Mouse (Mus musculus) liver, embryonic 15.5 days (tissue): ENCODE measurements at regions not wholly inside any gene's neighbourhood (a gene's known extent, or its start where the extent isn't known, plus 50 kb on each side); places are given as distances from the start of the nearest gene placed in this dataset.

ENCODE experiments used
- ATAC-seq: fragments of 200-750 bp; cut with Nextera tagmentation; 2 replicates; pipeline ENCODE4 v1.8.0; 2017; ENCODE audit warnings: moderate number of reproducible peaks, mild to moderate bottlenecking, moderate library complexity; ENCODE audit not compliant: insufficient read depth
- H3K27ac ChIP-seq: fragments of 300-500 bp; sonication (generic); replicated peaks from 2 replicates; pipeline ENCODE4 v1.5.1; 2015; ENCODE audit warnings: mild to moderate bottlenecking, inconsistent platforms
- H3K27me3 ChIP-seq: fragments of 300-500 bp; sonication (generic); 2 replicates; pipeline ENCODE4 v1.6.1; 2015; ENCODE audit warnings: mild to moderate bottlenecking, inconsistent platforms
- H3K36me3 ChIP-seq: fragments of 300-500 bp; sonication (generic); replicated peaks from 2 replicates; pipeline ENCODE4 v1.6.1; 2015; ENCODE audit warnings: moderate library complexity, mild to moderate bottlenecking, inconsistent platforms
- H3K4me1 ChIP-seq: fragments of 300-500 bp; sonication (generic); replicated peaks from 2 replicates; pipeline ENCODE4 v1.6.1; 2015; ENCODE audit warnings: inconsistent platforms
- H3K4me2 ChIP-seq: fragments of 300-500 bp; sonication (generic); 2 replicates; pipeline ENCODE4 v1.6.1; 2015; ENCODE audit warnings: moderate library complexity, mild to moderate bottlenecking, inconsistent platforms
- H3K4me3 ChIP-seq: fragments of 300-500 bp; sonication (generic); replicated peaks from 2 replicates; pipeline ENCODE4 v1.5.1; 2015; ENCODE audit warnings: mild to moderate bottlenecking, inconsistent platforms
- H3K9ac ChIP-seq: fragments of 300-500 bp; sonication (generic); 2 replicates; pipeline ENCODE4 v1.6.1; 2015; ENCODE audit warnings: moderate library complexity, mild to moderate bottlenecking, inconsistent platforms
- H3K9me3 ChIP-seq: fragments of 300-500 bp; sonication (generic); replicated peaks from 2 replicates; pipeline ENCODE4 v1.6.1; 2016; ENCODE audit warnings: inconsistent platforms
- WGBS: fragments of 180-500 bp; shearing (Covaris S2); methylation state at CpG from one replicate; pipeline ENCODE4 v1.1.7; 2015; ENCODE audit warnings: mixed read lengths; ENCODE audit not compliant: insufficient replicate concordance; 5-methylcytosine and 5-hydroxymethylcytosine counted together

DNA sequence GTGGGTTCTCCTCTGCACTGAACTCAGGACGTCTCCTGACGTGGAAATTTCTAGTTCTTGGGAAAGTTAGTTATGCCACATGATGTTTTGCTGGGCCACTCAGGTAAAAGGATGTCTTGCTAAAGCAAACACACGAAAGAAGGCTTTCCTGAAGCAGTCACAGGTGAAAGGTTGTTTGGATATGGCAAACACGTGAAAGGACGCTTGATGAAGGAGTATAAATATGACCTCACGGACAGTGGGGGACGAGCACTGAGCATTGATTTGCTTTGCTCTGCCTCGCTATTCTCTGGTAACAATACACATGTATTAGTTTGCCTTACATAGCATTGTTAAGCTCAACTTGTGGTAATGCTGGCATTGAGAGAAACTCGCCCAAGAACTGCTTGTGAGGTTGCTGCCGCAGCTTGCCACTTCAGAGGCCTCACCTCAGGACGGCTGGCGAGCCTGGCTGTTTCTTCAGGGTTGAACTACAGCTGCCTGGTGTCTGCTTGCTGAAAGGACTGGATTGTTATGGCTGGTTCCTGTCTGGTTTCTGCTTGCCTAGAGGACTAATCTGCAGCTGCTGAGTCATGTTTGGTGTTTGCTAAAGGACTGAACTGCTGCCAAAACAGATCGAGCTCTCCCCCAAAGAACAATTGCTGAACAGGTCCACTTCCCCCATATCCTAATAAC lies 261.0 kb downstream of the Cdh26 start:
- no peak; the same call in 1 of the 2 replicates for ATAC-seq
- Histone ChIP-seq H3K4me2 (no peak overlapping the region), H3K27me3 (no peaks in the 10 kb centered on the region), H3K27ac (peak overlapping the region; percentile 51), H3K36me3 (no peaks in the 10 kb centered on the region), H3K4me3 (no peak overlapping the region), H3K9ac (no peak overlapping the region), H3K9me3 (no peaks in the 10 kb centered on the region), H3K4me1 (peaks cover 11% of the 10 kb centered on the region; the same call in 1 of the 2 replicates)
- 40% methylated on average over 13 of the region's 13 CpGs for WGBS

DNA sequence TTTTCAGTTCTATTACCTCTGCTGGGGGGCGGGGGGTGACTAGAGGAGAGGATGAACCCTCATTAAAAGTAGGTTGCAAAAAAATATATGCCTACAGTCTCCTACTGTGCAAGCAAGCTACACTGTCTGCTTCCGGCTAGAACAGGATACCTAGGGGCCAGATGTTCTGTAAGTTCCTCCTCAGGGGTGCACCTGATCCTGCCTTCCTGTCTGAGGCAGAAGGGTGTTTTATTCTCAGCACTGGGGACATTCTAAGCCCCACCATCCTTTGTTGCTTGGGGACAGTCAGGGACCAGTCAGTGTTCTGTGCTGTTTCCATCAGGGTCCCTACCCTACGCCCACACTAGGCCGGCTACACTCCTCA lies 261.5 kb downstream of the Cdh26 start:
- H3K27ac ChIP-seq = 0 out of 2 replicates have a peak overlapping the region, but pooled peaks have one; percentile 51
- 51% methylated on average over 4 of the region's 4 CpGs for WGBS

DNA sequence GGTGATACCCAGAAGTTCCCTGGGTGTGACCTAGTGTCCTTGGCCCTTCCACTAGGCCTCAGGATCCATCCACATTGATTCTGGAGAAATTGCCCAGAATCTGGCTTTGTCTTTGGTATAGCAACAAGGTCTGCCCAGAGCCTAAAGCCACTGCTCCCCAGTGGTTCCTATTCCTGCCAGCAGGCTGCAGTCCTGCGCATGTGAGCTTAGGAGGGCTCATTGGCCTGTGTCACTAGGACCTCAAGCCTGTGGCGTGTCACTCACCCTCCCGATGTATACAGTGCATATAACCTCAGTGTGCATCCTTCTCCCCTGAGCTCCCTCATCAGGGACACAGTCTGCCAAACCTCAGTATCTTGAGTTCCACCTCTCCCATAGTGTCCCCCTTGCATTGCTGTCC lies 261.9 kb downstream of the Cdh26 start:
- 62% methylated on average over 3 of the region's 3 CpGs for WGBS
- Histone ChIP-seq H3K9ac (no peak overlapping the region), H3K27me3 (no peaks in the 10 kb centered on the region), H3K36me3 (no peaks in the 10 kb centered on the region), H3K4me1 (peaks cover 8% of the 10 kb centered on the region; the same call in 1 of the 2 replicates), H3K4me3 (no peak overlapping the region), H3K9me3 (no peaks in the 10 kb centered on the region), H3K27ac (no peak overlapping the region), H3K4me2 (no peak overlapping the region)
- ATAC-seq = no peak

More for the DNA sequence above, 261.5 kb downstream of the Cdh26 start:
- Histone ChIP-seq H3K27me3 (no peaks in the 10 kb centered on the region), H3K9me3 (no peaks in the 10 kb centered on the region), H3K4me3 (no peak overlapping the region), H3K9ac (no peak overlapping the region), H3K36me3 (no peaks in the 10 kb centered on the region), H3K4me2 (no peak overlapping the region), H3K4me1 (peaks cover 9% of the 10 kb centered on the region; the same call in 1 of the 2 replicates)
- ATAC-seq = no peak; the same call in 1 of the 2 replicates

DNA sequence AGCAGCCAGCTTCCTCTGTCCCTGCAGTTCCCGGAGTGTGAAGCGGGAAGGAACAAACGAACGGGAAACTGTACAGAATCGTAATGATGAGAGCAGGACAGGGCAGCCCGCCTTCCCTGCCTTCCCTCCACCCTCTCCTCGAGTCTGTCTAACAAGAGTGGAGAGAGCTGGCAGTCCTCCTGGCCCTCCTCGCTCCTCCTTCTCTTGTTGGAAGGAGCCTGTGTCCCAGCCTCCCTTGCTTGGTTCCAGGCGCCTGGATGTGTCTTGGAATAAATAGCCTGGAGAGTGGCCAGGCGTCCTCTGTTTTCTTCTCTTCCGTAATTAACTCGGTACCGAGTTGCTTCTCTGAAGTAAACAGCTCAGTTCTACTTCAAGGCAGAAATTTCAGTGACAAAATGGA lies 268.3 kb downstream of the Cdh26 start:
- H3K4me2 ChIP-seq = no peak overlapping the region
- H3K9me3 ChIP-seq = no peaks in the 10 kb centered on the region
- 58% methylated on average over 13 of the region's 13 CpGs for WGBS
- H3K4me3 ChIP-seq = no peak overlapping the region
- H3K36me3 ChIP-seq = no peaks in the 10 kb centered on the region
- no peaks in the 10 kb centered on the region for H3K4me1 ChIP-seq
- H3K9ac ChIP-seq = no peak overlapping the region
- no peak for ATAC-seq
- no peak overlapping the region for H3K27ac ChIP-seq
- H3K27me3 ChIP-seq = no peaks in the 10 kb centered on the region

DNA sequence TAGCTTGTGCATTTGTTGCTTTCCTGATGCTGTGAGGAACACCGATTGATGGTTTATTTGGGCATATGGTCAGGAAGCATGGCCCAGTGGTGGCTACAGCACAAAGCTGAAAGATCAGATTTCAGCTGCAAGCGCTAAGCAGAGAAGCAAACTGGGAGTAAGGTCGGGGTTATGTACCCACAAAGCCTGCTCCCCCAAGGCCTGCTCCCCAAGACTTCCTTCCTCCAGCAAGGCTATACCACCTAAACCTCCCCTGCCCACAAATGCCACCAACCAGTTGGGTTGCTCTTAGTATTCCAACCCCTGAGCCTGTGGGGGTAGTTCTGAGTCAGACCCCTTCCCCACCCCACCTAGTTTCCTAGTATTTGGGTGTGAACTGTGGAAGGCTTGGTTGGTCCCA lies 270.5 kb downstream of the Cdh26 start:
- Histone ChIP-seq H3K27ac (no peak overlapping the region), H3K4me3 (no peak overlapping the region), H3K9me3 (no peaks in the 10 kb centered on the region), H3K9ac (no peak overlapping the region), H3K36me3 (no peaks in the 10 kb centered on the region), H3K4me1 (no peaks in the 10 kb centered on the region), H3K4me2 (no peak overlapping the region), H3K27me3 (no peaks in the 10 kb centered on the region)
- no peak for ATAC-seq
- WGBS = 43% methylated on average over 3 of the region's 3 CpGs

DNA sequence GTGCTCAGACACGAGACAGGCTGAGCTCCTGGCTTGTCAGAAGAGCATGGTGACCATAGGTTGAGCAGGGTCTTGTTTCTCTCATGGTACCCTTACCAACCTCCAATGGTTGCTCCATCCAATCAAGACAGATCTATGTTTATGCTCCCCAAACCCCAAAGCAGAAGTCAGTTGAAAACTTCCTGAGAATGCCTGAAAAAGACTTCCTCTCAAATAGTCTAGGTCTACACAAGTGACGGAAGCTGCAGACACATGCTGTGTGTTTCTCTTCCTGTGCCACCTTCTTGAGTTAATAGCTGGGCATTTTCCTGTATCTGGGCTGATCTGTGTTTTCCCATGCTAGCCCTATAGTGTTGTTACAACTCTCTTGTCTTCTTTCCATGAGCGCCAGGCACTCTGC lies 274.2 kb downstream of the Cdh26 start:
- Histone ChIP-seq H3K9me3 (no peaks in the 10 kb centered on the region), H3K4me3 (no peak overlapping the region), H3K9ac (no peak overlapping the region), H3K27me3 (no peaks in the 10 kb centered on the region), H3K4me2 (no peak overlapping the region), H3K36me3 (no peaks in the 10 kb centered on the region), H3K27ac (no peak overlapping the region), H3K4me1 (no peaks in the 10 kb centered on the region)
- WGBS = 38% methylated on average over 3 of the region's 3 CpGs
- ATAC-seq = no peak

DNA sequence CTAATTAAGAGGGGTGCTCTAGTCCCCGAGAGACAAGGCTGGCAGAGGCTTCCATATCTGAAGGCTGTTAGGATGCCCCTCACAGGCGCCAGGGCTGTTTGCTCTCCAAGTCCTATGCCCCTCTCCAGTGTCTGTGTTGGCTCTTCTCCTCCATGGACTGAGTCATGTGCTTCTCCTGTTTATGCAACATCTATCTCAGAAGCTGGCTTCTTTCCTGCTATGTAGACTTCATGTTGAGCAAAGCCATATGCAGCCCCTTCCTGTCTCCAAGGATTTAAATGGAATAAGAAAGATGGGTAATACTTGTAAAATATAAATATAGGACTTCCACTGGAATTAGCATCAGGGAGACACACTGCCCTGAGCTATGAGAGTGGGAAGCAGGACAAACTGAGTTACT lies 278.3 kb downstream of the Cdh26 start:
- Histone ChIP-seq H3K4me2 (no peak overlapping the region), H3K27me3 (no peaks in the 10 kb centered on the region), H3K36me3 (no peaks in the 10 kb centered on the region), H3K9ac (no peak overlapping the region), H3K4me3 (no peak overlapping the region), H3K4me1 (no peaks in the 10 kb centered on the region), H3K27ac (no peak overlapping the region), H3K9me3 (no peaks in the 10 kb centered on the region)
- ATAC-seq = no peak
- 41% methylated on average over 2 of the region's 2 CpGs for WGBS

DNA sequence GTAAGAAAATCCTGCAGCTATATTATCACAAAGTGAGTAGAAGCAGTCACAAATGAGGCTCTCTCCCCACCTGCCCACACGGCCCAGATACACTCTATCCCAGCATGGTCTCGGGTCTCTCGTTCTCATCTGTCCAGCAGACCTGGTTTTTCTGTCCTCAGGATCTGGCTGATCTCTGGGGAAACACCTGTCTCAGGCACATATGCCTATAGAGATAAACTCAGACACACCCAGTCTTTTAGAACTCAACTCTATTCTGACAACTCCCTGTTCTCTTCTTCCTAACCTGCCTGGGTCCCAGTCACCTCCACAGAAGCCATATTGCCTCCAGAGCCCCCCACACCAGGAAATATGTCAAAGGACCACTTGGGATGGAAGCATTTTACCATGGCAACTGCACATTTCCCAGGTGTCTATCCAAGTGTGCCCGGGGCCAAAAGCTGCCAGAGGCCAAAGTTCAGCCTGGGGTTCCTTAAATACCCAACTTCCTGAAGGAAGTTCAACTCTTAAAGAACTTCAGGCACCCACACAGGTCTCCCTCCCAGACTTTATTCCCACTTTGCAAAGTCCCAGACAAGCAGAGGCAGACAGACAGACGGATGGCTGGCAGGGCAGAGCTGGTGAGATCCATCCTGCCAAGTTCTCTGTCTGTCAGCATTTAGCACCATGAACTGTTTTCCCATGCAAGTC lies 279.0 kb downstream of the Cdh26 start:
- no peaks in the 10 kb centered on the region for H3K4me1 ChIP-seq
- H3K27me3 ChIP-seq = no peaks in the 10 kb centered on the region
- no peaks in the 10 kb centered on the region for H3K9me3 ChIP-seq
- no peak overlapping the region for H3K9ac ChIP-seq
- no peak overlapping the region for H3K4me3 ChIP-seq
- no peaks in the 10 kb centered on the region for H3K36me3 ChIP-seq
- ATAC-seq = no peak
- WGBS = 28% methylated on average over 5 of the region's 5 CpGs
- H3K4me2 ChIP-seq = no peak overlapping the region
- H3K27ac ChIP-seq = no peak overlapping the region

DNA sequence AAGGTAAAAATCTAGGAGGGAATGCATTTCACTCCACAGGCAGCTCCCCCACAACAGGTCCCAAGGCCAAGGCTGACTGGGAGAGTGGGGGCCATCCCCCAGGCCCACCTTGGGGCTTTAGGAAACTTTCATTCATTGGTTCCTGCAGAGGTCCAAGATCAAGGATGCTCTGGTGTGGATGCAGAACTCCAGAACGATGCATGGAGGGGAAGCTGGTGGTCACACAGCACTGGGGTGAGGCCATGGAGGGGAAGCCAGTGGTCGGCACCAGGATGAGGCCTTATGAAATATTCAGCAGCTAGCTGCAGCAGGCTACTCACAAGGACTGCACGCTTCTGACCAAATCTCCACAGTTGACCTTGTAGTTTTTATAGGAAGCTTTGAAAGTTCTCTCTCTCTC lies 279.7 kb downstream of the Cdh26 start:
- 26% methylated on average over 3 of the region's 3 CpGs for WGBS
- Histone ChIP-seq H3K9me3 (no peaks in the 10 kb centered on the region), H3K4me1 (no peaks in the 10 kb centered on the region), H3K27me3 (no peaks in the 10 kb centered on the region), H3K4me3 (no peak overlapping the region), H3K9ac (no peak overlapping the region), H3K4me2 (no peak overlapping the region), H3K36me3 (no peaks in the 10 kb centered on the region), H3K27ac (no peak overlapping the region)
- no peak for ATAC-seq

DNA sequence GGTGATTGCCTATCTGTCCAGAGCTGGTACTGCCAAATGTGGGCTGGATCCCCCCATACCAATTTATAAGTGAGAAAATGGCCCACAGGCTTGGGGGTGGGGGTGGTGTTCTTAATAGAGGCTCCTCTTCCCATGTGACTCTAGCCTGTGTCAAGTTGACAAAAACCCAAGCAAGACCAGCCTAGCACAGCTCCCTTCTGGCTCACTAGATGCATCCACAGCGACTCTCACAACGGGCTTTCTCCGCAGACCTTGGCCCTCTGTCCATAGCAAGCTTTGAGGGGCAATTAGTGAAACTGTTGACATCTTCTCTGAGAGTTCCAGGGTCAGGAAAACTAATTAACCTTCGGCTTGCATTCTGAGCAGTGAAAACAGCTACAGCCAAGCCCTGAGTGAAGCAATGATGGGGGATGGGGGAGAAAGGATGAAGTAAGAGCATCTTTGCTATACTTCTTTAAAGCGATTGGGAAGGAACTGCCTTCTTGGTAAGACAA lies 281.3 kb downstream of the Cdh26 start:
- H3K4me3 ChIP-seq = no peak overlapping the region
- 48% methylated on average over 5 of the region's 5 CpGs for WGBS
- no peaks in the 10 kb centered on the region for H3K36me3 ChIP-seq
- no peak overlapping the region for H3K4me2 ChIP-seq
- ATAC-seq = no peak
- no peak overlapping the region for H3K27ac ChIP-seq
- H3K4me1 ChIP-seq = peaks cover 5% of the 10 kb centered on the region
- H3K9me3 ChIP-seq = no peaks in the 10 kb centered on the region
- no peak overlapping the region for H3K9ac ChIP-seq
- H3K27me3 ChIP-seq = no peaks in the 10 kb centered on the region

DNA sequence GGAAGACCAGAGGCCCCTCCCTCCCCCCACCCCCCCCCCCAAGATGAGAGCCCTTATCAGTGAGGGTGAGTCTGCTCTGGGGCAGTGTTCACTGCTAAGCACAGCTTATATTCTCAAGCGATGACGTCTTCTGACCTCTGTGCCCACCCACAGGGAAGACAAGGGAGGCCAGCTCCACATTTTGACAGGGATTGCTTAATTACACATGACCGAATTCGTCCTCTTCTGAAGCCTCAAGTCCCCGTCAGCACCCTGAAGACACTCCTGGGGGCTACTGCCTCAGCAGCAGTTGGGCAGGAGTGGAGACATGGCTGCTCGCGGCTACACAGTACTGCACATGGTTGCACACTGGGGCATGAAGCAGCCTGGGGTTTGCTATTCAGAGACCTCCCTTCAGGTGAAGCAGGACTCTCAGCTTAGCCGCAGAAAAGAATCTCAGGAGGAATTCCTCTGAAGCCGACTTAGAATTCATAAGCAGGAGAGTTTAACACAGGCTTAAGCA lies 282.1 kb downstream of the Cdh26 start:
- H3K4me3 ChIP-seq = no peak overlapping the region
- H3K9me3 ChIP-seq = no peaks in the 10 kb centered on the region

More for the DNA sequence above, 282.1 kb downstream of the Cdh26 start:
- Histone ChIP-seq H3K4me1 (peaks cover 5% of the 10 kb centered on the region), H3K9ac (no peak overlapping the region), H3K27me3 (no peaks in the 10 kb centered on the region), H3K27ac (no peak overlapping the region), H3K4me2 (no peak overlapping the region), H3K36me3 (no peaks in the 10 kb centered on the region)
- 54% methylated on average over 9 of the region's 9 CpGs for WGBS
- ATAC-seq = no peak
